Mouse (Mus musculus): ENCODE measurements around the gene Pde10a. TPM values are rescaled to one million over a fixed set of nuclear protein-coding genes. Genes with fewer than 3 reads are reported as not detected.
A peak's percentile ranks its signal among the peaks of the same experiment; 100 is the strongest.

Pde10a gene
- polyA plus RNA-seq (2016; fragmentation: Nextera tagmentation; extraction: Ambion mirVana), result 9.0 and 10.7 TPM in 2 replicates

DNA sequence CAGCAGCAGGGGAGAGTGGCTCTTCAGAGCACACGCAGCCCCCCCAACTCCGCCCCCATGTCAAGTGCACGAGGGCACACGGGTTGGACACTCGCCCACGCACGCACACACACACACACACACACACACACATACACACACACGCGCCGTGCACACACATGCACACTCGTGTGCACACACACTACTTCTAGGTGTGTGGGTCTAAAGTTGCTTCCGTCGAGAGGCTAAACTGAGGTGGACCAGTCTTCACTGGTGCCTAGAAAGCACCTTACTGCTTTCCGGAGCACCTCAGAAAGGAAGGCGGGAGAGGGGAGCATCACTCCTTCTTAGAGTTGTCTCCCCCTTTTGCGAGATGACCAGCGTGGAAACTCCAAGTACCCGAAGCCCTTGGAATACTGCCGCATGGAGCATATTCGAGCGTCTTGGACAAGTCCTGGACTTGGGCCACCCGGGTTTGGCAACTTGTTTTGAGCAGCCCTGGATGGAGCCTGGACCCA, at the start of gene Pde10a:
Pde10a (plus strand) TSS at position 148 of the 497 bp plus-strand sequence.
- Histone ChIP-seq H3K4me2 (peak within 1 kb of the TSS; percentile 94), H3K4me1 (peaks cover 23% of the 10 kb centered on the region), H3K27me3 (peaks cover 52% of the 10 kb centered on the region), H3K9ac (peak within 1 kb of the TSS; percentile 66), H3K9me3 (no peaks in the 10 kb centered on the region), H3K4me3 (replicated peaks) (peak within 1 kb of the TSS; percentile 54), H3K36me3 (replicated peaks) (no peaks in the 10 kb centered on the region), H3K27ac (no peak within 1 kb of the TSS)
- no peak; the same call in 1 of the 2 replicates for ATAC-seq (ENCODE audit: low FRiP score)
- WGBS, result 1% methylated on average over 22 of the region's 22 CpGs

DNA sequence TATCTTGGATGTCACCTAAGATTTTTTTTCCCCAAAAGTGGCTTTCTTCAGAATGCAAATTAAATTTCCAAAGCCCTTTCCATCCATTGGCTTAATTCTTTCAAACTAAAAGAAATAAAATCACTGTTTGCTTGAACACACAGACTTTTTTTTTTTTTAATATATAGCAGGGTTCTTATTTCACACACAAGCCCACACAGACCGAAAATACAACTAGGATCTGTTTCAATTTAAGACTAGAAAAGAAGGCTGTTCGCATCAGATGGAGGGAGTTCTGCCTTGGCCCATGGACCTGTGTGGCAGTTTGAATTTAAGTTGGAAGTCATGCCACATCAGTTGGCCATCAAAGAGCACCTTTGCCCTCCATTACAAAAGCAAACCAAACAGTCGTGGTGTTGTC, 46.6 kb upstream of the Pde10a start:
- Histone ChIP-seq H3K27me3 (no peaks in the 10 kb centered on the region), H3K27ac (no peak overlapping the region), H3K36me3 (replicated peaks) (no peaks in the 10 kb centered on the region), H3K4me3 (replicated peaks) (no peak overlapping the region), H3K4me2 (no peak overlapping the region), H3K9ac (no peak overlapping the region), H3K4me1 (no peaks in the 10 kb centered on the region), H3K9me3 (no peaks in the 10 kb centered on the region)
- no peak for ATAC-seq (ENCODE audit: low FRiP score)
- 83% methylated on average over 3 of the region's 3 CpGs for WGBS

DNA sequence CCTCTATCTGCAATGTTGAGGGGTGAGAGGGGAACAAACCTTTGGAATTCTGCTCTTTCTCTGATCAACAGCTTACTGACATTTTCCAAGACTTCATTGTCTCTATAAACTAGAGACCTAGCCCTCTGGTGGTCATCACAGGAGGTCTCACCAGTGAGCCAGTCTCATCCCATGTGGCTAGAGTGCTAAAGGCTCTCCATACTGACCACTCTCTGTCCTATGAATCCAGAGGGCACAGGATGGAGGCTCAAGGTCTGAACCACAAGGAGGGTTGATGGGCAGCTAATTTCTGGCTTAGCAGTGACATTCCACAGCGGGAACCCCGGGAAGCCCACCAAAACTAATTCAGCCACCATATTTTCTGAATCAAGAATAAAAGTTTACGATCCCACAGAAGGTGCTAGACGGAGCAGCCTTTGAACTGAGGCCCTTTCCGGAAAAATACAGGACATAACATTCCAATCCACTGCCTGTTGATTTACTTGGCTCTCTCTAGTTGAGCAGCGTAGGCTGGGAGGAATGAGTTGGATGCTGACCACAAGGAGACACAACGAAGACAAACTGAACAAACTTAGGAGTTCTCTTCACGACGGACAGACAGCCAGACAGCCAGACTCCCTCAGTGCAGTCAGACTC, 45.6 kb upstream of the Pde10a start:
- Histone ChIP-seq H3K4me2 (no peak overlapping the region), H3K27me3 (no peaks in the 10 kb centered on the region), H3K9me3 (no peaks in the 10 kb centered on the region), H3K36me3 (replicated peaks) (no peaks in the 10 kb centered on the region), H3K9ac (no peak overlapping the region), H3K4me1 (no peaks in the 10 kb centered on the region), H3K4me3 (replicated peaks) (no peak overlapping the region), H3K27ac (no peak overlapping the region)
- ATAC-seq (ENCODE audit: low FRiP score), result no peak
- 90% methylated on average over 9 of the region's 9 CpGs for WGBS

DNA sequence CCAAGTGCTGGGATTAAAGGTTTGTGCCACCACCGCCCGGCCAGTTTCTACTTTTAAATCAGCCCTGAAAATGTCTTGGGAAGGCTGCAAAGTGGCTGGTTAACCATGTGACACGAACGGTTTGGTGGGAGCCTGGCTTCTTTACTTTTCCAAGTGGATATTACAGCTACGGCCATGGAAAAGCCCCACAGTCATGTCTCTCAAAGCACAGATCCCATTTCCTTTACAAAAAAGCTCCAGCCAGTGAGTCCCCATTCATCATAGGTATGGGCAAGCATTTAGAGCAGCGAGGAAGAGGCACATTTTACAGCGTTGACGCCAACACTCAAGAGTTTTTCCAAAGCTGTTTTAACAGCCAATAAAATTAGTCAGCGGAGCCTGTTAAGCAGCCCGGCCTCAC, 43.4 kb upstream of the Pde10a start:
- ATAC-seq (ENCODE audit: low FRiP score), result no peak
- WGBS, result 88% methylated on average over 10 of the region's 10 CpGs
- no peaks in the 10 kb centered on the region for H3K27me3 ChIP-seq

DNA sequence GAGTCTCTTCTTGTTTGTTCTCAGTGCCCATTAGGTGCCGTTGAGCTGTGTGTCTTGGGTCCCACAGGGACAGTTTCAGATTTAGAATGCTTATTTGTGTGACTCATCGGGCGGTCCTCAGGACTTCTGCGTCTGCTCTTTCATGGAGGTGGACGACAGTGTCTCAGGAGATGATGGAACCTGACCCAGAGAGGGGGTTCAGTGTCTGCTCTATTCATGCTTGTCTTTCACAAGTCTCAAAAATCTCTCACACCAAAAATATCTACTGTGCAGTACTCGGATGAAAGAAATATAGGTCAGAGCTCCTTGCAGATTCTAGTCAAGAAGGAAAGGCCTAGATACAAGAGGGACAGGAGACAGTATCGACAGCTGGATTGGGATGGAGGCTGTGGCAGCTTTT, 42.3 kb upstream of the Pde10a start:
- ATAC-seq (ENCODE audit: low FRiP score), result no peak
- Histone ChIP-seq H3K4me3 (replicated peaks) (no peak overlapping the region), H3K36me3 (replicated peaks) (no peaks in the 10 kb centered on the region), H3K27ac (no peak overlapping the region), H3K4me1 (no peaks in the 10 kb centered on the region), H3K27me3 (no peaks in the 10 kb centered on the region), H3K4me2 (no peak overlapping the region), H3K9me3 (no peaks in the 10 kb centered on the region), H3K9ac (no peak overlapping the region)
- 91% methylated on average over 7 of the region's 7 CpGs for whole genome bisulfite sequencing

More for the DNA sequence above, 43.4 kb upstream of the Pde10a start:
- Histone ChIP-seq H3K9me3 (no peaks in the 10 kb centered on the region), H3K36me3 (replicated peaks) (no peaks in the 10 kb centered on the region), H3K27ac (no peak overlapping the region), H3K9ac (no peak overlapping the region), H3K4me2 (no peak overlapping the region), H3K4me3 (replicated peaks) (no peak overlapping the region), H3K4me1 (no peaks in the 10 kb centered on the region)

DNA sequence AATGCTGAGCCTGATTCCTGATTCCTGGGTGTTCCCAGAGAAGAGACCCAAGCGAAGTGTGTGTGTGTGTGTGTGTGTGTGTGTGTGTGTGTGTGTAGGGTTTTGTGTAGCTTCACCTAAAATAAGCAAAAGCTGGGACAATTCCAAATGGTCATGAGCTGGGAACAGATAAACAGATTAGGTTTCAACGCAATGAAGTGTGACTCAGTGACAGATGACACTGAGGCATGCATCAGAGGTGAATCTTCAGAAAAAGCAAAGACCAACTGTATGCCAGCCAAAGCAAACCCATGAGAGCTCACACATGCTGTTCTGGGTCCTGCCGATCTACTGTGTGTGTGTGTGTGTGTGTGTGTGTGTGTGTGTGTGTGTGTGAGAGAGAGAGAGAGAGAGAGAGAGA, 40.9 kb upstream of the Pde10a start:
- no peak overlapping the region for H3K4me2 ChIP-seq
- no peaks in the 10 kb centered on the region for H3K36me3 ChIP-seq (replicated peaks)
- no peaks in the 10 kb centered on the region for H3K9me3 ChIP-seq
- H3K27me3 ChIP-seq, result no peaks in the 10 kb centered on the region
- H3K4me1 ChIP-seq, result no peaks in the 10 kb centered on the region
- H3K4me3 ChIP-seq (replicated peaks), result no peak overlapping the region
- no peak overlapping the region for H3K27ac ChIP-seq
- H3K9ac ChIP-seq, result no peak overlapping the region
- no peak for ATAC-seq (ENCODE audit: low FRiP score)
- 77% methylated on average over 3 of the region's 3 CpGs for WGBS

DNA sequence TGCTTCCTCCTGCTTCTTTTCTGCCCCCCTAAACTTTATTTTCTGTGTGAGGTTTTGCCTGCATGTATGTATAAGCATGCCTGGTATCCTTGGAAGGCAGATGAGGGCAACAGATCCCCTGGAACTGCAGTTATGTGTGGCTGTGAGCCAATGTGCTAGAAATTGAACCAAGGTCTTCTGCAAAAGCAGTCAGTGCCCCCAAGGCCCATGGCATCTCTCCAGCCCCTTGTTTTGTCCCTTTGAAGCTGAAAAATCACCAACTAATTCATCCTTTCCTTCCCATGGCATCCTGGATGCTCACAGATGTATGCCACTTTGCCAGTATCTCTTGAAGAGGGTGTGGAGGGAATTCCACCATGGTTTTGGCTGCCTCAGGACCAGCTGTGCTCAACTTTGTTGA, 40.0 kb upstream of the Pde10a start:
- H3K36me3 ChIP-seq (replicated peaks), result no peaks in the 10 kb centered on the region
- H3K4me1 ChIP-seq, result no peaks in the 10 kb centered on the region
- H3K9me3 ChIP-seq, result no peaks in the 10 kb centered on the region
- H3K27me3 ChIP-seq, result no peaks in the 10 kb centered on the region
- no peak for ATAC-seq (ENCODE audit: low FRiP score)
- no peak overlapping the region for H3K4me3 ChIP-seq (replicated peaks)
- no peak overlapping the region for H3K4me2 ChIP-seq
- no peak overlapping the region for H3K27ac ChIP-seq
- H3K9ac ChIP-seq, result no peak overlapping the region

DNA sequence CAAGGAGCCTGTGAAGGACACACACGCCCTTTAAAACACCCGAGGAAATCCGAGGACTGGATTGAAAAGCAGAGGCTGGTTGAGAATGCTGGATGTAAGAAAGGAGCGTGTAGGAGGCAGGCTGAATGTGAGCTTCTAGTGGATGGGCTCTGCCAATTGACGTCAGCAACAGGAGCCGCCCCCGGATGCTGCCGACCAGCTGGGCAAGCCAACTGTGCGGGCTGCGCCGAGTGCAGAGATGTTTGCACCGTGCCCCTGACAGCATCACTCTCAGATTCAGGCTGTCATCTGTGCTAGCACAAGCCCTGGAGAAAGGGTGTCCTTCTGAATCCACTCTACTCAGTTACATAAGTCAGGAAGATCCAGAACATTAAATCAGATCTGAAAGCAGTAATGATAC, 37.3 kb upstream of the Pde10a start:
- Histone ChIP-seq H3K4me1 (no peaks in the 10 kb centered on the region), H3K27ac (no peak overlapping the region), H3K4me3 (replicated peaks) (no peak overlapping the region), H3K9ac (no peak overlapping the region), H3K27me3 (no peaks in the 10 kb centered on the region), H3K4me2 (no peak overlapping the region), H3K9me3 (no peaks in the 10 kb centered on the region), H3K36me3 (replicated peaks) (no peaks in the 10 kb centered on the region)
- 62% methylated on average over 12 of the region's 12 CpGs for WGBS
- ATAC-seq (ENCODE audit: low FRiP score), result no peak

DNA sequence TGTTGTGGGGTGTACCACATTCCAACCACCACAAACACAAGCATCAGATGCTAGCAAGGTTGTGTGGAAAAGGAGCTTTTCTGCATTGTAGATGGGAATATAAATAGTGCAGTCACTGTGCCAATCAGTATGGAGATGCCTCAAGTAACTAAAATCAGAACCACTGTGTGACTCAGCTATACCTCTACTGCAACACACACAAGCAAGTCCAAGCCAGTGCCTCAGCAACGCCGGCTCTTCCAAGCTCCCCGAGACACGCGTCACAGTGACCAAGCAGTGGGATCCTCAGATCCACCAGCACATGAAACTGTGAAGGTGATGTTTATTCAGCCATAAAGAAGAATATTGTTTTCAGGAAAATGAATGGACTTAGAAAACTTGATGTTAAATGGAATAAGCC, 34.2 kb upstream of the Pde10a start:
- H3K27ac ChIP-seq, result no peak overlapping the region
- H3K36me3 ChIP-seq (replicated peaks), result no peaks in the 10 kb centered on the region
- no peak overlapping the region for H3K9ac ChIP-seq
- no peak overlapping the region for H3K4me2 ChIP-seq
- no peak for ATAC-seq (ENCODE audit: low FRiP score)
- H3K4me1 ChIP-seq, result no peaks in the 10 kb centered on the region
- H3K4me3 ChIP-seq (replicated peaks), result no peak overlapping the region
- H3K9me3 ChIP-seq, result no peaks in the 10 kb centered on the region
- 86% methylated on average over 5 of the region's 5 CpGs for WGBS
- H3K27me3 ChIP-seq, result no peaks in the 10 kb centered on the region

DNA sequence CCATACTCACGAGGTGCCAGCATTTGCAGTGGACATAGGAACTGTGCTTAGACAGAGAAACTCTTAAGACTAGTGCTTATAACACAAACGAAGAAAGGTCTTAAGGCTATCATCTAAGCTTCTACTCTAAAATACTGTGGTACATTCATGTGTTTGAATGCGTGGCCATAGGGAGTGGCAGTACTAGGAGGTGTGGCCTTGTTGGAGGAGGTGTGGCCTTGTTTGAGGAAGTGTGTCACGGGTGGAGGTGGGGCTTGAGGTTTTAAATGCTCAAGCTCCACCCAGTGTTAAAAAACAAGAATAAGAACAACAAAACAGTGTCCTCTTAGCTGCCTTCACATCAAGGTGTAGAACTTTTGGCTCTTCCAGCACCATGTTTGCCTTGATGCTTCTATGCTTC, 31.7 kb upstream of the Pde10a start:
- no peak for ATAC-seq (ENCODE audit: low FRiP score)
- no peaks in the 10 kb centered on the region for H3K36me3 ChIP-seq (replicated peaks)
- H3K27ac ChIP-seq, result no peak overlapping the region
- no peak overlapping the region for H3K4me3 ChIP-seq (replicated peaks)
- no peaks in the 10 kb centered on the region for H3K27me3 ChIP-seq
- H3K4me1 ChIP-seq, result no peaks in the 10 kb centered on the region
- no peaks in the 10 kb centered on the region for H3K9me3 ChIP-seq
- no peak overlapping the region for H3K9ac ChIP-seq
- WGBS, result 83% methylated on average over 4 of the region's 4 CpGs
- no peak overlapping the region for H3K4me2 ChIP-seq

DNA sequence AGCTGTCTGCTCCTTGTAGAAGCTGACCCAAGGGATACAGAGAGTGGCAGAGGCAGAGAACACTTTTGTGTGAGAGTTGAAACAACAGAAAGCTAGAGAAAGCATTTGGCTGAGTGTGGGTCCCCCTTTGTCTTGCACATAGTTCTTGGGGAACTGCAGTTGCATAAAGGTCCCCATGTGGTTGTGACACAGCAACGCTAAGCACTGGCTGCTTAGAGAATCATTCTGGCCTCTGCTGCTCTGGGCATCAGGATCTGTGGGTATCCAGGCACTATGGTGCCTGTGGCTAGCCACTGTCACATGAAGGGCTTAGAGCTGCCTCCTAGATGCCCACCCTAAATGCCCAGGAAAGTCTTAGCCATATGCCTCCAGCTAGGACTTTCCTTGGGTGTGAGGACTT, 27.0 kb upstream of the Pde10a start:
- Histone ChIP-seq H3K27ac (no peak overlapping the region), H3K36me3 (replicated peaks) (no peaks in the 10 kb centered on the region), H3K4me1 (no peaks in the 10 kb centered on the region), H3K27me3 (no peaks in the 10 kb centered on the region), H3K4me2 (no peak overlapping the region), H3K9me3 (no peaks in the 10 kb centered on the region), H3K9ac (no peak overlapping the region), H3K4me3 (replicated peaks) (no peak overlapping the region)
- ATAC-seq (ENCODE audit: low FRiP score), result no peak
- 71% methylated on average over 1 of the region's 1 CpGs for WGBS

DNA sequence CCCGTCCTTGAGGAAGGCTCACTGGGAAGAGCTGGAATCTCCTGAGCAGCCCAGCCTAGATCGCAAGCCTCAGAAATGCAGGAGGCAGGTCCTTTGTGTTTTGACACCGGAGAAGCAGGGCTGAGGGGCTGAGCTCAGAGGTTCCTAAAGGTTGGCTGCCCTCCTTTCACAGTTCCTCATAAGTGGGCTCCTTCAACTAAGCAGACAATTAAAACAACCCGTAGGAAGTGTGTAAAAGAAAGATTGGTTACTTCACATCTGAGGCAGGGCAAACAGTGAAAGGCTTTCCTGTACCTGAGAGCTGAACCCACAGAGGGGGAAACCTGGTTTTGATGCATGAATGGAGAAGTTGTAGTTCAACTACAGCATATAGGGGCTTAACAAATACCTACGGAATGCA, 26.5 kb upstream of the Pde10a start:
- H3K36me3 ChIP-seq (replicated peaks), result no peaks in the 10 kb centered on the region
- no peak overlapping the region for H3K9ac ChIP-seq
- H3K27ac ChIP-seq, result no peak overlapping the region
- H3K4me1 ChIP-seq, result no peaks in the 10 kb centered on the region
- no peak overlapping the region for H3K4me2 ChIP-seq
- 39% methylated on average over 5 of the region's 5 CpGs for WGBS
- ATAC-seq (ENCODE audit: low FRiP score), result no peak
- H3K4me3 ChIP-seq (replicated peaks), result no peak overlapping the region
- no peaks in the 10 kb centered on the region for H3K9me3 ChIP-seq
- H3K27me3 ChIP-seq, result no peaks in the 10 kb centered on the region

DNA sequence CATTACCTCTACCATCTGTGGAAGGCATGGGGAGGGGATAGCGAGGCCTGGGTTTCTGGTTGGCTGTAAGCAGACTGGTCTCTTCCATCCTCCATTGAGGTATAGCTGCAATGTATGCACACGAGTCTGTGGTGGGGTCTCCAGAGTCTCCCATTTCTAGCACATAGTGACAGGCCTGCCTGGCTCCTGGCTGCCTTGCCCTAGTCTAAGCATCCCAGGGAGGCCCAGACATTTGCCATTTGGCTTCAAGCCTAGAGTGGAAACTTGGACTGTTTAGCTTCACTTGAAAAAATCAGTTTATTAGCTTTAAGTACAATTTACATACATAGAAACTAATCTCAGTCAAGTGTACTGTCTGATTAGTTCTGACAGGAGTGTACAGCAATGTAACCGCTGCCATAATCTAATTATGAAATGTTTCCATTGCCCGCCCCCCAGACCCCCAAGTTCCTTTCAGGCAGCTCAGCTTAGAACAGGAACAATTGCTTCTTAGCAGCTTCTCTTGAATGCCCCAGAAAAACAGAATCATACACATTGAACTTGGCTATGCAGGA, 25.5 kb upstream of the Pde10a start:
- H3K27me3 ChIP-seq, result 0 out of 2 replicates have a peak, but pooled peaks cover 4% of the 10 kb centered on the region
- H3K4me1 ChIP-seq, result no peaks in the 10 kb centered on the region
- 86% methylated on average over 4 of the region's 4 CpGs for WGBS
- H3K36me3 ChIP-seq (replicated peaks), result no peaks in the 10 kb centered on the region
- H3K4me3 ChIP-seq (replicated peaks), result no peak overlapping the region
- no peak overlapping the region for H3K4me2 ChIP-seq
- H3K27ac ChIP-seq, result no peak overlapping the region
- no peak for ATAC-seq (ENCODE audit: low FRiP score)
- no peaks in the 10 kb centered on the region for H3K9me3 ChIP-seq
- no peak overlapping the region for H3K9ac ChIP-seq

All from forebrain, embryonic 12.5 days (tissue).